Mouse (Mus musculus): ENCODE measurements around the gene Prps1l1. TPM values are rescaled to one million over a fixed set of nuclear protein-coding genes. Genes with fewer than 3 reads are reported as not detected.

Gene Prps1l1
- polyA plus RNA-seq, 1 experiment from 2014 or later = not detected

GRCm38 (mm10) chr12:35007851-35008250, 23.3 kb downstream of the Prps1l1 start:
- Histone ChIP-seq H3K9me3 (replicated peaks) (no peaks in the 10 kb centered on the region), H3K27ac (no peak overlapping the region), H3K27me3 (0 out of 2 replicates have a peak, but pooled peaks cover 3% of the 10 kb centered on the region), H3K4me3 (no peak overlapping the region), H3K4me1 (peaks cover 8% of the 10 kb centered on the region; the same call in 1 of the 2 replicates), H3K36me3 (no peaks in the 10 kb centered on the region), H3K4me2 (replicated peaks) (no peak overlapping the region), H3K9ac (no peak overlapping the region)
- ATAC-seq (ENCODE audit: low FRiP score) = peak; percentile 58
- 71% methylated on average over 1 of the region's 1 CpGs for WGBS

- 45% methylated on average over 11 of the region's 11 CpGs for WGBS
- Histone ChIP-seq H3K4me1 (peaks cover 8% of the 10 kb centered on the region; the same call in 1 of the 2 replicates), H3K9ac (no peak overlapping the region), H3K9me3 (replicated peaks) (no peaks in the 10 kb centered on the region), H3K4me2 (replicated peaks) (no peak overlapping the region), H3K4me3 (no peak overlapping the region), H3K27me3 (0 out of 2 replicates have a peak, but pooled peaks cover 3% of the 10 kb centered on the region), H3K36me3 (no peaks in the 10 kb centered on the region), H3K27ac (no peak overlapping the region)
- peak; percentile 95 for ATAC-seq (ENCODE audit: low FRiP score)
Measured at GRCm38 (mm10) chr12:35008340-35009137, 24.0 kb downstream of the Prps1l1 start.

- WGBS = 80% methylated on average over 1 of the region's 1 CpGs
- Histone ChIP-seq H3K27ac (no peak overlapping the region), H3K27me3 (0 out of 2 replicates have a peak, but pooled peaks cover 3% of the 10 kb centered on the region), H3K4me3 (no peak overlapping the region), H3K9ac (no peak overlapping the region), H3K36me3 (no peaks in the 10 kb centered on the region), H3K4me1 (peaks cover 8% of the 10 kb centered on the region; the same call in 1 of the 2 replicates), H3K4me2 (replicated peaks) (no peak overlapping the region), H3K9me3 (replicated peaks) (no peaks in the 10 kb centered on the region)
- no peak for ATAC-seq (ENCODE audit: low FRiP score)
Measured at GRCm38 (mm10) chr12:35011462-35011861, 26.9 kb downstream of the Prps1l1 start.

GRCm38 (mm10) chr12:35013950-35014349, 29.4 kb downstream of the Prps1l1 start:
- Histone ChIP-seq H3K4me3 (no peak overlapping the region), H3K9me3 (replicated peaks) (no peaks in the 10 kb centered on the region), H3K9ac (no peak overlapping the region), H3K27me3 (0 out of 2 replicates have a peak, but pooled peaks cover 3% of the 10 kb centered on the region), H3K27ac (no peak overlapping the region), H3K36me3 (no peaks in the 10 kb centered on the region), H3K4me1 (peaks cover under 1% of the 10 kb centered on the region; the same call in 1 of the 2 replicates), H3K4me2 (replicated peaks) (no peak overlapping the region)
- 49% methylated on average over 2 of the region's 2 CpGs for WGBS
- no peak for ATAC-seq (ENCODE audit: low FRiP score)

- 65% methylated on average over 3 of the region's 3 CpGs for WGBS
- Histone ChIP-seq H3K4me1 (no peaks in the 10 kb centered on the region), H3K27ac (no peak overlapping the region), H3K9me3 (replicated peaks) (no peaks in the 10 kb centered on the region), H3K27me3 (no peaks in the 10 kb centered on the region), H3K4me3 (no peak overlapping the region), H3K36me3 (no peaks in the 10 kb centered on the region), H3K9ac (no peak overlapping the region), H3K4me2 (replicated peaks) (no peak overlapping the region)
- ATAC-seq (ENCODE audit: low FRiP score) = no peak
Measured at GRCm38 (mm10) chr12:35016056-35016455, 31.5 kb downstream of the Prps1l1 start.

- Histone ChIP-seq H3K4me3 (no peak overlapping the region), H3K9ac (no peak overlapping the region), H3K36me3 (no peaks in the 10 kb centered on the region), H3K27me3 (no peaks in the 10 kb centered on the region), H3K27ac (no peak overlapping the region), H3K4me1 (no peaks in the 10 kb centered on the region), H3K9me3 (replicated peaks) (no peaks in the 10 kb centered on the region), H3K4me2 (replicated peaks) (no peak overlapping the region)
- no peak for ATAC-seq (ENCODE audit: low FRiP score)
- WGBS = 92% methylated on average over 9 of the region's 9 CpGs
Measured at GRCm38 (mm10) chr12:35016481-35017250, 32.1 kb downstream of the Prps1l1 start.

GRCm38 (mm10) chr12:35018679-35019237, 34.2 kb downstream of the Prps1l1 start:
- Histone ChIP-seq H3K4me1 (no peaks in the 10 kb centered on the region), H3K9me3 (replicated peaks) (no peaks in the 10 kb centered on the region), H3K27me3 (no peaks in the 10 kb centered on the region), H3K4me3 (no peak overlapping the region), H3K9ac (no peak overlapping the region), H3K36me3 (no peaks in the 10 kb centered on the region), H3K27ac (no peak overlapping the region), H3K4me2 (replicated peaks) (no peak overlapping the region)
- 77% methylated on average over 9 of the region's 9 CpGs for WGBS
- ATAC-seq (ENCODE audit: low FRiP score) = no peak

GRCm38 (mm10) chr12:35021285-35021684, 36.7 kb downstream of the Prps1l1 start:
- Histone ChIP-seq H3K27me3 (no peaks in the 10 kb centered on the region), H3K4me1 (no peaks in the 10 kb centered on the region), H3K36me3 (no peaks in the 10 kb centered on the region), H3K27ac (no peak overlapping the region), H3K4me3 (no peak overlapping the region), H3K9ac (no peak overlapping the region), H3K9me3 (replicated peaks) (no peaks in the 10 kb centered on the region), H3K4me2 (replicated peaks) (no peak overlapping the region)
- no peak for ATAC-seq (ENCODE audit: low FRiP score)
- 88% methylated on average over 9 of the region's 9 CpGs for WGBS

GRCm38 (mm10) chr12:35022066-35022465, 37.5 kb downstream of the Prps1l1 start:
- H3K27ac ChIP-seq = no peak overlapping the region
- no peak for ATAC-seq (ENCODE audit: low FRiP score)
- no peaks in the 10 kb centered on the region for H3K27me3 ChIP-seq
- no peak overlapping the region for H3K4me2 ChIP-seq (replicated peaks)
- H3K9me3 ChIP-seq (replicated peaks) = no peaks in the 10 kb centered on the region
- no peaks in the 10 kb centered on the region for H3K36me3 ChIP-seq
- no peak overlapping the region for H3K9ac ChIP-seq
- WGBS = 66% methylated on average over 10 of the region's 10 CpGs
- no peak overlapping the region for H3K4me3 ChIP-seq
- no peaks in the 10 kb centered on the region for H3K4me1 ChIP-seq

- 61% methylated on average over 4 of the region's 4 CpGs for WGBS
- no peaks in the 10 kb centered on the region for H3K9me3 ChIP-seq (replicated peaks)
Measured at GRCm38 (mm10) chr12:35025916-35026432, 41.4 kb downstream of the Prps1l1 start.

GRCm38 (mm10) chr12:35027533-35027932, 43.0 kb downstream of the Prps1l1 start:
- Histone ChIP-seq H3K4me3 (no peak overlapping the region), H3K4me1 (no peaks in the 10 kb centered on the region), H3K36me3 (no peaks in the 10 kb centered on the region), H3K9me3 (replicated peaks) (no peaks in the 10 kb centered on the region), H3K4me2 (replicated peaks) (no peak overlapping the region), H3K27me3 (no peaks in the 10 kb centered on the region), H3K9ac (no peak overlapping the region), H3K27ac (no peak overlapping the region)
- 45% methylated on average over 1 of the region's 1 CpGs for WGBS
- no peak for ATAC-seq (ENCODE audit: low FRiP score)

More at GRCm38 (mm10) chr12:35025916-35026432, 41.4 kb downstream of the Prps1l1 start:
- H3K4me3 ChIP-seq = no peak overlapping the region
- H3K9ac ChIP-seq = no peak overlapping the region
- H3K4me2 ChIP-seq (replicated peaks) = no peak overlapping the region
- H3K27ac ChIP-seq = no peak overlapping the region
- no peaks in the 10 kb centered on the region for H3K36me3 ChIP-seq
- ATAC-seq (ENCODE audit: low FRiP score) = no peak
- no peaks in the 10 kb centered on the region for H3K4me1 ChIP-seq
- H3K27me3 ChIP-seq = no peaks in the 10 kb centered on the region
